In genomic region chr14:121198915-121199572, GRCm38 (mm10) we compare ENCODE assay signal across 8 mouse cellular contexts.
DNase-seq lines count a peak whose midpoint lies in the region; ATAC-seq and TF ChIP-seq lines count a peak whose summit lies in the region.

No protein-coding gene starts in this region.

- H3K27me3 ChIP-seq in embryonic facial prominence, embryonic 12.5 days = no peaks in the 10 kb centered on the region
- H3K27me3 ChIP-seq in hindbrain, embryonic 16.5 days (replicated peaks; ENCODE audit: control insufficient read depth, insufficient read depth, low read length) = no peaks in the 10 kb centered on the region
- no peaks in the 10 kb centered on the region for H3K27me3 ChIP-seq in midbrain, postnatal 0 days (ENCODE audit: insufficient read depth, low read length)

- no peaks in the 10 kb centered on the region for H3K9me3 ChIP-seq in embryonic facial prominence, embryonic 12.5 days
- H3K9me3 ChIP-seq in hindbrain, embryonic 16.5 days (ENCODE audit: control insufficient read depth, low read length) = no peaks in the 10 kb centered on the region; the same call in 1 of the 2 replicates
- no peaks in the 10 kb centered on the region for H3K9me3 ChIP-seq in midbrain, postnatal 0 days (ENCODE audit: low read length)

- peak overlapping the region; percentile 80 for H3K27ac ChIP-seq in embryonic facial prominence, embryonic 12.5 days
- H3K27ac ChIP-seq in hindbrain, embryonic 16.5 days (ENCODE audit: low read depth, low read length) = peak overlapping the region; percentile 55; the same call in 1 of the 2 replicates
- peak overlapping the region; percentile 49 for H3K27ac ChIP-seq in midbrain, postnatal 0 days (ENCODE audit: low read depth, low read length)

- 0 out of 2 replicates have a peak, but pooled peaks cover 6% of the 10 kb centered on the region for H3K36me3 ChIP-seq in embryonic facial prominence, embryonic 12.5 days
- no peaks in the 10 kb centered on the region for H3K36me3 ChIP-seq in hindbrain, embryonic 16.5 days (ENCODE audit: control insufficient read depth, insufficient read depth, low read length)
- no peaks in the 10 kb centered on the region for H3K36me3 ChIP-seq in midbrain, postnatal 0 days (ENCODE audit: insufficient read depth, low read length)

- H3K4me1 ChIP-seq in embryonic facial prominence, embryonic 12.5 days = peaks cover 34% of the 10 kb centered on the region
- peaks cover 9% of the 10 kb centered on the region for H3K4me1 ChIP-seq in hindbrain, embryonic 16.5 days (ENCODE audit: control insufficient read depth, insufficient read depth, low read depth, low read length)
- H3K4me1 ChIP-seq in midbrain, postnatal 0 days (ENCODE audit: insufficient read depth, low read length) = 0 out of 2 replicates have a peak, but pooled peaks cover 5% of the 10 kb centered on the region

- peak; percentile 85 for ATAC-seq in embryonic facial prominence, embryonic 12.5 days (ENCODE audit: insufficient number of reproducible peaks, insufficient read depth, low FRiP score, low TSS enrichment)
- ATAC-seq in hindbrain, embryonic 16.5 days = peak; percentile 81
- peak; percentile 85 for ATAC-seq in midbrain, postnatal 0 days (ENCODE audit: low FRiP score)

- DNase-seq in layer of hippocampus, adult 11-12 months (ENCODE audit: low spot score) = peak; percentile 56
- no peak for DNase-seq in layer of hippocampus, adult 9-10 months (ENCODE audit: low spot score)
- peak; percentile 74 for DNase-seq in midbrain, postnatal 0 days (ENCODE audit: low spot score)
- no peak for DNase-seq in cerebellum, postnatal 14 days
- no peak for DNase-seq in spleen, postnatal 4 days (ENCODE audit: low spot score in 2 of 2)
- DNase-seq in ovary, postnatal 10 days (ENCODE audit: low spot score) = no peak

- no peak overlapping the region for H3K4me2 ChIP-seq in embryonic facial prominence, embryonic 12.5 days (replicated peaks)
- H3K4me2 ChIP-seq in hindbrain, embryonic 16.5 days (ENCODE audit: low read length) = no peak overlapping the region
- no peak overlapping the region for H3K4me2 ChIP-seq in midbrain, postnatal 0 days (ENCODE audit: low read depth, low read length, poor library complexity, severe bottlenecking)

- TF ChIP-seq CTCF in midbrain, postnatal 0 days (IDR thresholded peaks at IDR 0.05) = no peak

- no peak overlapping the region for H3K4me3 ChIP-seq in embryonic facial prominence, embryonic 12.5 days
- no peak overlapping the region for H3K4me3 ChIP-seq in hindbrain, embryonic 16.5 days (ENCODE audit: low read length)
- no peak overlapping the region for H3K4me3 ChIP-seq in midbrain, postnatal 0 days (ENCODE audit: low read depth, low read length)

- 25% methylated on average over 14 of the region's 14 CpGs for WGBS in embryonic facial prominence, embryonic 12.5 days
- 55% methylated on average over 14 of the region's 14 CpGs for WGBS in hindbrain, embryonic 16.5 days
- WGBS in midbrain, postnatal 0 days = 60% methylated on average over 14 of the region's 14 CpGs

- no peak overlapping the region for H3K9ac ChIP-seq in embryonic facial prominence, embryonic 12.5 days
- no peak overlapping the region for H3K9ac ChIP-seq in hindbrain, embryonic 16.5 days (ENCODE audit: low read depth, low read length)
- no peak overlapping the region for H3K9ac ChIP-seq in midbrain, postnatal 0 days (replicated peaks; ENCODE audit: low read length, poor library complexity, severe bottlenecking)

Comparison
In these comparisons a context has a peak if more than half of its experiments do, and no peak if none do; other contexts are left out.
1. DNase-seq: peak in layer of hippocampus, adult 11-12 months (single experiment) and midbrain, postnatal 0 days (single experiment); none in layer of hippocampus, adult 9-10 months (single experiment), cerebellum, postnatal 14 days (0 of 2), spleen, postnatal 4 days (0 of 2) and ovary, postnatal 10 days (single experiment).
2. Peak in every context shown above with its lines, with median percentiles within 50 percentile points of each other: ATAC-seq and H3K27ac ChIP-seq.